Mouse (Mus musculus) liver, postnatal 0 days (tissue): ENCODE data around the gene Ntsr1. TPM values are rescaled to one million over a fixed set of nuclear protein-coding genes. Genes with fewer than 3 reads are reported as not detected.

Experiments
- ATAC-seq: fragments of 200-750 bp; cut with Nextera tagmentation; 2 replicates; pipeline ENCODE4 v1.8.0; 2017; ENCODE audit warnings: mild to moderate bottlenecking, moderate library complexity
- DNase-seq: peaks from one replicate; pipeline ENCODE4 v3.0.0-alpha.2; 2016
- H3K27ac ChIP-seq: fragments of 300-500 bp; sonication (generic); 2 replicates; pipeline ENCODE4 v1.5.1; 2014; ENCODE audit warnings: antibody characterized with exemption, moderate library complexity, mild to moderate bottlenecking, low read depth
- H3K27me3 ChIP-seq: fragments of 300-500 bp; sonication (generic); 2 replicates; pipeline ENCODE4 v1.6.1; 2014; ENCODE audit warnings: low read length, control low read depth, mixed read lengths; ENCODE audit not compliant: insufficient read depth
- H3K36me3 ChIP-seq: fragments of 300-500 bp; sonication (generic); replicated peaks from 2 replicates; pipeline ENCODE4 v1.6.1; 2014; ENCODE audit warnings: mild to moderate bottlenecking, control low read depth, low read length, moderate library complexity, mixed read lengths; ENCODE audit not compliant: insufficient read depth
- H3K4me1 ChIP-seq: fragments of 300-500 bp; sonication (generic); 2 replicates; pipeline ENCODE4 v1.6.1; 2014; ENCODE audit warnings: antibody characterized with exemption, mild to moderate bottlenecking, control low read depth; ENCODE audit not compliant: insufficient read depth
- H3K4me2 ChIP-seq: fragments of 300-500 bp; sonication (generic); 2 replicates; pipeline ENCODE4 v1.6.1; 2014; ENCODE audit warnings: low read depth, mild to moderate bottlenecking, low read length, moderate library complexity, mixed read lengths
- H3K4me3 ChIP-seq: fragments of 300-500 bp; sonication (generic); 2 replicates; pipeline ENCODE4 v1.5.1; 2014; ENCODE audit warnings: low read depth, low read length
- H3K9ac ChIP-seq: fragments of 300-500 bp; sonication (generic); replicated peaks from 2 replicates; pipeline ENCODE4 v1.6.1; 2014; ENCODE audit warnings: mild to moderate bottlenecking, moderate library complexity
- H3K9me3 ChIP-seq: fragments of 300-500 bp; sonication (generic); 2 replicates; pipeline ENCODE4 v1.6.1; 2016; ENCODE audit warnings: mild to moderate bottlenecking, control low read depth, low read length, mixed read lengths
- CTCF ChIP-seq: sonication (generic); IDR thresholded peaks from 2 replicates; pipeline ENCODE4 v1.5.1; 2016; ENCODE audit warnings: antibody characterized with exemption, low read depth
- EP300 ChIP-seq: IDR thresholded peaks from 2 replicates; pipeline ENCODE4 v1.6.1; 2016; ENCODE audit warnings: antibody characterized with exemption, low read depth, mild to moderate bottlenecking
- WGBS: fragments of 180-500 bp; shearing (Covaris S2); extraction: QIAGEN DNeasy Blood & Tissue Kit; methylation state at CpG from one replicate; pipeline ENCODE4 v1.1.7; 2014; ENCODE audit not compliant: insufficient replicate concordance; 5-methylcytosine and 5-hydroxymethylcytosine counted together
- polyA plus RNA-seq: library from polyadenylated mRNA; unstranded; fragments of >200 nt; fragmentation: Nextera tagmentation; extraction: Ambion mirVana; gene quantifications from 2 replicates; pipeline ENCODE4 v1.2.1, GENCODE M21; 2015

Gene Ntsr1
- polyA plus RNA-seq, 1 experiment from 2014 or later, result not detected

- Histone ChIP-seq H3K27ac (no peak overlapping the region), H3K9ac (no peak overlapping the region), H3K36me3 (no peaks in the 10 kb centered on the region), H3K9me3 (no peaks in the 10 kb centered on the region), H3K4me2 (no peak overlapping the region), H3K4me1 (no peaks in the 10 kb centered on the region), H3K27me3 (no peaks in the 10 kb centered on the region), H3K4me3 (no peak overlapping the region)
- DNase-seq (no peak), ATAC-seq (no peak)
- WGBS, result 27% methylated on average over 8 of the region's 8 CpGs
- TF ChIP-seq CTCF (no peak), EP300 (no peak)
Observed at GRCm38 (mm10) chr2:180527883-180528282, 28.1 kb downstream of the Ntsr1 start.

GRCm38 (mm10) chr2:180530130-180530529 is 30.4 kb downstream of the Ntsr1 start:
- no peak for ATAC-seq
- Histone ChIP-seq H3K27ac (no peak overlapping the region), H3K4me1 (no peaks in the 10 kb centered on the region), H3K27me3 (no peaks in the 10 kb centered on the region), H3K4me3 (no peak overlapping the region), H3K9me3 (no peaks in the 10 kb centered on the region), H3K9ac (no peak overlapping the region), H3K36me3 (no peaks in the 10 kb centered on the region), H3K4me2 (no peak overlapping the region)
- no peak for TF ChIP-seq CTCF
- TF ChIP-seq EP300, result no peak
- 32% methylated on average over 7 of the region's 7 CpGs for WGBS
- no peak for DNase-seq

- H3K36me3 ChIP-seq, result no peaks in the 10 kb centered on the region
- DNase-seq (no peak), ATAC-seq (no peak)
- H3K9ac ChIP-seq, result no peak overlapping the region
- H3K27ac ChIP-seq, result no peak overlapping the region
- H3K4me2 ChIP-seq, result no peak overlapping the region
- H3K4me3 ChIP-seq, result no peak overlapping the region
- H3K4me1 ChIP-seq, result no peaks in the 10 kb centered on the region
- 27% methylated on average over 2 of the region's 3 CpGs for WGBS
- H3K27me3 ChIP-seq, result no peaks in the 10 kb centered on the region
- H3K9me3 ChIP-seq, result no peaks in the 10 kb centered on the region
- no peak for TF ChIP-seq CTCF
- no peak for TF ChIP-seq EP300
Observed at GRCm38 (mm10) chr2:180530584-180530983, 30.8 kb downstream of the Ntsr1 start.

GRCm38 (mm10) chr2:180531671-180532385 is 32.1 kb downstream of the Ntsr1 start:
- H3K4me2 ChIP-seq, result no peak overlapping the region
- no peak overlapping the region for H3K27ac ChIP-seq
- no peak overlapping the region for H3K4me3 ChIP-seq
- no peak for TF ChIP-seq CTCF
- no peak for TF ChIP-seq EP300
- 70% methylated on average over 7 of the region's 7 CpGs for WGBS
- no peaks in the 10 kb centered on the region for H3K36me3 ChIP-seq
- ATAC-seq (no peak), DNase-seq (no peak)
- no peaks in the 10 kb centered on the region for H3K9me3 ChIP-seq
- no peaks in the 10 kb centered on the region for H3K4me1 ChIP-seq
- H3K27me3 ChIP-seq, result no peaks in the 10 kb centered on the region
- H3K9ac ChIP-seq, result no peak overlapping the region

GRCm38 (mm10) chr2:180532386-180532995 is 32.7 kb downstream of the Ntsr1 start:
- ATAC-seq, result no peak
- Histone ChIP-seq H3K36me3 (no peaks in the 10 kb centered on the region), H3K4me2 (no peak overlapping the region), H3K27ac (no peak overlapping the region), H3K27me3 (no peaks in the 10 kb centered on the region), H3K4me3 (no peak overlapping the region), H3K9ac (no peak overlapping the region), H3K9me3 (no peaks in the 10 kb centered on the region), H3K4me1 (no peaks in the 10 kb centered on the region)
- TF ChIP-seq EP300 (no peak), CTCF (no peak)
- 56% methylated on average over 6 of the region's 6 CpGs for WGBS
- DNase-seq, result no peak

- 41% methylated on average over 4 of the region's 4 CpGs for WGBS
- DNase-seq, result no peak
- no peaks in the 10 kb centered on the region for H3K27me3 ChIP-seq
- TF ChIP-seq CTCF (no peak), EP300 (no peak)
- no peak overlapping the region for H3K9ac ChIP-seq
- no peaks in the 10 kb centered on the region for H3K9me3 ChIP-seq
- H3K4me3 ChIP-seq, result no peak overlapping the region
- ATAC-seq, result no peak
- no peaks in the 10 kb centered on the region for H3K4me1 ChIP-seq
- H3K27ac ChIP-seq, result no peak overlapping the region
- no peak overlapping the region for H3K4me2 ChIP-seq
- H3K36me3 ChIP-seq, result no peaks in the 10 kb centered on the region
Observed at GRCm38 (mm10) chr2:180533237-180533636, 33.5 kb downstream of the Ntsr1 start.
